Mouse (Mus musculus) NIH3T3 (cell line): ENCODE results near the gene Spata5.

Experiments used
- DNase-seq: peaks from one replicate; pipeline ENCODE4 v3.0.0-alpha.2; 2012; ENCODE audit warnings: low read depth

Spata5 gene

DNA sequence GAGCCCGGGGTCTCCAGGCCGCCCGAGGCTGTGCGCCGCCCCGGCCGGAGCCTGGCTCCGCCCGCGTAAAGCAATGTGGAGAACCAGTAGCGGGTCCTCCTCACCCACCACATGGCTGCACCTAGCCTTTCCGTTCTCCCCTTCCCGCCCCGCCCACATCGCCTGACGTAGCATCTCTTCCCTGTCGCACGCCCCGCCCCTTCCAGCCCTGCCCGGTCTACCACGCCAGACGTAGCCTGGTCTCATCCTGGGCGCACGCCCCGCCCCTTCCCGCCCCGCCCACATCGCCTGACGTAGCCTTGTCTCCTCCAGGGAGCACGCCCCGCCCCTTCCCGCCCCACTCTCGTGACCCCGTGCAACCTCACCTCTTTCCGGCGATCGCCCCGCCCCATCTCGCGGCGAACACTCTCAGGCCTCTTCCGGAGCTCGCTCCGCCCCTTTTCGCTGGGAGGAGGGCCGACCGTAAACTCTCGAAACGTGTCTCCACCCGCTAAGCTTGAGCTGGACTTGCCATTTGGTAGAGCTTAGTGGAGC lies at the start of gene Spata5:
Gene Spata5 (plus strand): TSS at position 439 of the 534 bp plus-strand sequence.
- peak; percentile 100 for DNase-seq

GRCm38 (mm10) chr3:37370407-37370806 lies 49.3 kb upstream of the Spata5 start:
- DNase-seq, result peak; percentile 73

DNA sequence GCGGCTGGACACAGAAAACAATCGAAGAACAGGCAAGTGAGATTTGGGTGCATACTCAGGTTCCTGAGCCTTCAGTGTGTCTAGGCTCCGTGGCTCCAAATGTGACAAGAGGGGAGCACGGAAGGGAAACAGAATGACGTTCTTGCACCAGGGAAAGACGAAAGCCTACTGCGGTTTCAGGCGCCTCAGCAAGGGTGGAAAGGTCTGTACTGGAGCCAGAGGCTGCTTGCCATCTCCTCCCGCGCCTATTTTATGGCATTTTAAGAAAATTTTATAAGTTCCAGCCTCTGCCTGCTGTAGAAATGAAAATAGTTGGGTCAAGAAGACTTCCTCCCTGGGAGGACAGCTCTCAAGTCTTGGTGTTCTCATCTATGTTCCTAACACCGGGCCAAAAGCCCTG lies 46.0 kb upstream of the Spata5 start:
- no peak for DNase-seq

DNA sequence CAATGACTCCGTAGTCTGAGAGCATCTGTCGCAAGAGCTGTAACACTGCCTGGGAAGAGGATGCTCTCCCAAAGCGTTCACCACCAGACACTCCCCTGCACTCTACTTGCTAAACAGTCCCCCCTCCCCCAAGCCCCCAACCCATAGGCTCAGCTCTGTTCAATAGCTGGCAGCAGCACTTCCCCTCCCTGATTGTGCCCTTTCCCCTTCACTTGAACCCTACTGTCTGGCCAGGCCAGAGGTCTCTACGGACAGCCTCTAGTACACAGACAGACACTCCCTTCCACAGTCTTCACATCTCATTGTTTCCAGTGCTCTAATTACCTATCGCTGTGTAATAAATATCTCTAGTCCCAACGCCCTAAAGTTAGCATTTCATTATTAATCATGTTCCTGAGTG lies 41.8 kb upstream of the Spata5 start:
- DNase-seq, result no peak

GRCm38 (mm10) chr3:37378412-37378811 lies 41.3 kb upstream of the Spata5 start:
- DNase-seq, result no peak

DNA sequence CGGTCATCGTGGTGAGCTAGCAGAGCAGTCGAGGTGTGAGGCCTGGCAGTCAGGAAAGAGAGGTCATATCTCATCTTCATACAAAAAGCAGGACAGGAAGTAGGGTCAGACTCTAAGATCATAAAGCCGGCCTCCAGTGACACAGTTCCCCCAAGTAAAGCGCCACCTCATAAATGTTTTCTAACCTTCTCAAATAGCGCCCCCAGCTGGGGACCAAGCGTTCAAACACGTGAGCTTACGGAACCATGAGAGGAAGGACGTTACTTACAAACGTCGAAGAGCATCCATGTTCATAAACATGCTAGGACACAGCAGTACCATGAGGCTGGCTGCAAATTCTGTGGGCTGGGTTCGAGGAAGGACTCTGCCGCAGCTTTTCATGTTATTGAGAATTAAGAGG lies 40.5 kb upstream of the Spata5 start:
- no peak for DNase-seq

DNA sequence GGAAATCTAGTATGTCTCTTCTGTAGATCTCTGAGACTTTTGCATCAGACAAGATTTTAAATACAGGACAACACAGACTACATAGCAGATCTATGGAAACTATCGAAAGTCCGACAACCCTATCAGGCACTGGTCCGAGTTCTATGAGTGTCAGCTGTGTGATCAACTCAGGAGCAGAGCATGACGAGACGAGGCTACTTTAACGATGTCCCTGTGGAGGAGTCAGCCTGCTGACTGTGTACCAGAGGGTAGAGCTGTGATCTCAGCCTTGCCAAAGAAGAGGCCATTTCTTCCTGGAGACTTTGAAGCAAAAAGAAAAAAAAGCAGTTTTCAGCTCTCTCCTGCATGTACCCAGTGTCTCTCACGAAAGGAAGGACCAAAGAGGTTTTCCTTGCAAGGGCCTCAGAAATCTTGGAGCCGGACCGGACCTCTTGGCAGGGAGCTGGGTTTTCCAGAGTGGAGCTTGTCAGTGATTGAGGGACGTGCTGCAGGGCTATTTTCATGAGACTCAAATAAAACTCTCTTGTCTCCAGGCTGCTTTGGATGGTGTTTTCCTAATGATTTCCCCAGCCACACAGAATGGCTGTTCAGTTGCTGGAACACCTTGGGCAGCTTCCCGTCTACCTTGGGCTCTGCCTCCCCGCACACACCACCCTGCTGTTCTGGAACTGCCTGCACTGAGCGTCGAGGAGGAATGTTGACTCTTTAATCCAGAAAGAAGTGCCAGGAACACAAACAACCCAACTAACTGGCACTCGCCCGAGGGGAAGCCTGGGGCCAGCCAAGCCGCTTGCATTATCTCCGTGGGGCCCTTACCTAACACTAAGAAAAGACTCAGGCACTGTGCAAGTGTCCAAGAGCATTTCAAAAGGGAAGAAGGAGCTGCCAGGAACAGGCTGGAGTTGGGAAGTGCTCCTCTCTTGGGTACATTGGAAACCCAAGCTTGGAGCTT lies 39.5 kb upstream of the Spata5 start:
- DNase-seq, result peak; percentile 56

DNA sequence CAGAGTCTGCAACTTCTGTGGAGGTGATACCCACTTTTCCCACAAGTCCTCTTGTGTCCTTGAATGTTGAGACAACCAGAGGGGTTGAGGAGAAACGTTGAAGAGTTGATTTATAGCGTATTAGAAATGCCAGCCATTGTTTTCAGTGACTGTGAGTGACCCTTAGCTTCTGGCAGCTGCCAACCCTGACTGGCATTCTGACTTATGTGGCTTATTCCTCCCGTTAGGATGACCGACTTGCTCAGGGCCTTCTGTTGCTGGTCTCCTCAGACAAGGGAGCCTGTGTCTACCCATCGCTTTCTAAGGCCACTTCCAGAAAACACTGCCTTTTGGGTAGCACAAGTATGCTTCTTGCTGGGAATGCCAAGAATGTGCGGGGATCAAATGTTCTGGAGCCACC lies 38.2 kb upstream of the Spata5 start:
- no peak for DNase-seq

DNA sequence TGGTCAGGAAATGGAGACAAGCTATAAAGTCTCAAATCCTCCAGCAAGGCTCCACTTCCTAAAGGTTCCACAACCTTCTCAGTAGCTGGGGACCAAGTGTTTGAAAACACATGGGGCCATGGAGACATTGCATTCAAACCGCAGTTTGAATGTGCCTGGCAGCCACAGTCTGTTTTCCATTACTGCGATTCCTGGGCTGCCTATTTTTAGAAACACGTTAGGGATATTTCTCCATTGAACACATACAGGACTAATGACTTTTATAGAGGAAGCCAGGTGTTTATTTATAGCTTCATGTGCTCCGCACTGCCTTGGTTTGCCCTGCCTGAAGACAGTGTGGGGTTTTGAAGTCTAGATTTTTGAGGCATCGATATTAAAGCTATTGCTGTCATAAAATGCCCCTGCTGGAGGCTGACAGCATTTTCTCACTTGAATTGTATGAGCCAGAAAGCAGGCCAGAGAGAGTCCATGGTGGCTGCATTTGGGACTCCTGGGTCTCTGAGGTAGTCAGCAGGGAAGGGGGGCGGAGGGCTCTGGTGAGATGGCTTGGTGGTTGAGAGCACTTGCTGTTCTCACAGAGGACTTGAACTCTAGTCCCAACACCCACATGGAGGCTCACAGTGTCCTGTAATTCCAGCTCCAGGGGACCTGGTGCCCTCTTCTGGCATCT lies 36.5 kb upstream of the Spata5 start:
- peak; percentile 14 for DNase-seq

GRCm38 (mm10) chr3:37387310-37387709 lies 32.4 kb upstream of the Spata5 start:
- DNase-seq, result no peak

- no peak for DNase-seq
Observed at GRCm38 (mm10) chr3:37396930-37397608, 22.6 kb upstream of the Spata5 start.

- DNase-seq, result peak; percentile 36
Observed at GRCm38 (mm10) chr3:37397646-37398045, 22.1 kb upstream of the Spata5 start.

DNA sequence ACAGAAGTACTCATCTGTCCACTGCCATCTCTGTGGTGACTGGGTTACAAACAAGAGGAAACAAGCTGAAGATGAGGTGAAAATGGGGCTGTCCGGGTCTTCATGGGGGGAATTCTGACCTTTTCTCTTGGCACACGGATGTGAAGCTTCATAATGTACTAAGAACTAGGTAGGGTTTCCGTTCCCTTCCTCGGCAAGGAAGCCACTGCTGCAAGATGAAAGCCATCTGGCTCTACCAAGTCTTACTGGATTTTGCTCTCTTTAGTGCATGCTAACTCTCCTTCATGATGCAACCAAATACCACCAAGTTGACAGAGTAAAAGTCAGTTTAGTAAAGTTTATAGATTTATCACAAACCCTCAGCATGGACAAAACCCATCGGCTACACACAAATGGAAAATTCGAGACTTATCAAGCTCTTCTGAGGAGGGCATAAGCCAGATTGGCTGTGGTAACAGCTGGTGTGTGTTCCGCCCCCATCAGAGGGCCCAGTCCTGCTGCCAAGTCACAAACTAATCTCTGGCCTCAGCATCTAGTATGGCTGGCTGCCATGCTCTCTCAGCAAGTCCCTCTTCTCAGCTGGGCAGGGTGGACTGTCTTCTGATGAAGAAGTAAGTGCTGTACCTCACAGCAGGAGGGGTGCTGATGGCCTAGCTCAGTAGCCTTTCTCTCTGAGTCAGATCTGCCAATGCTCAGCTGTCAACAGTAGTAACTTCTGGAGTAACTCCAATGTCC lies 20.9 kb upstream of the Spata5 start:
- DNase-seq, result peak; percentile 84

GRCm38 (mm10) chr3:37401729-37402610 lies 17.7 kb upstream of the Spata5 start:
- DNase-seq, result peak; percentile 93

GRCm38 (mm10) chr3:37407598-37407997 lies 12.1 kb upstream of the Spata5 start:
- no peak for DNase-seq

GRCm38 (mm10) chr3:37413446-37413845 lies 6.2 kb upstream of the Spata5 start:
- peak; percentile 32 for DNase-seq

DNA sequence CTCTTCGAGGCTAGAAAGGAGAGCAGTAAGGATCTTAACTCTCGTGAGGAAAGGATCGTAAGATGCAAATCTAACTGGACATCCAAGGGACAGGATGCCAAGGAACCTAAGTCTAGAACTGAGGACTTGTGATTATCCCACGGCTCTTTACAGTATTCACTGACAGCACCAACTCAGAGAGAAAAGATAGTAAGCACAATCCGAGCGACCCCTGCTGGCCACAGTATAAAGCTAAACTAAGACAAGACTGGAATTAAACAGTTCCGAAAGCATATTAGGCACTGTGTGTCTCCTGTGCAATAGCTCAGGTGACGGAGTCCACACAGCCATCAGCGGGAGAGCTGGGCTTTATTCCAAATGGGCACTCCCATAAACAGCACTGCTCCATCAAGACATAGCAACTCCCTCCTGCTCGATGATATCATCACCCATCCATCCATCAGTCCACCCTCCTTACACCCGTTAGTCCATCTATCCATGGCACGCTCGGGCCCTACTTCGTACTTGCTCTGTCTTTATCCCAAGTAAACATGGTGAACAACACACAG lies 5.2 kb upstream of the Spata5 start:
- peak; percentile 95 for DNase-seq

DNA sequence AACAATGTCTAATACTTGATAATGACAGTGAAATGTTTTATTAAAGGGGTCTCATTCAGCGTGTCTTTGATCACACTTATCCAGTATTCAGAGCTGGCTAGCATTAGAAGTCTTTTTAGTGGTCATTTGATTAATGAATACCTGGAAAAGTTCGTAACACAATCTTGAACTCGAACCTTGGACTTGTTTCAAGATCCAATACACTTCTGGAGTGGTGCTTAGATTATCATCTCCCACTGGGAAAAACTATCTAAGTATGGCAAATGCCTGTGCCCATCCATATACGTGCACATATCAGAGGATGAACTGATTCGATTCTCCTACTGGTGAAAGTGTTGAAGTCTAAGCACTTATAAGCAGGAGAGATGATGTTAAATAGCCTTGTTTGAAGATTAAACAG lies 1.4 kb upstream of the Spata5 start:
- no peak for DNase-seq

GRCm38 (mm10) chr3:37418961-37419457 lies 687 bp upstream of the Spata5 start:
- peak; percentile 78 for DNase-seq

DNA sequence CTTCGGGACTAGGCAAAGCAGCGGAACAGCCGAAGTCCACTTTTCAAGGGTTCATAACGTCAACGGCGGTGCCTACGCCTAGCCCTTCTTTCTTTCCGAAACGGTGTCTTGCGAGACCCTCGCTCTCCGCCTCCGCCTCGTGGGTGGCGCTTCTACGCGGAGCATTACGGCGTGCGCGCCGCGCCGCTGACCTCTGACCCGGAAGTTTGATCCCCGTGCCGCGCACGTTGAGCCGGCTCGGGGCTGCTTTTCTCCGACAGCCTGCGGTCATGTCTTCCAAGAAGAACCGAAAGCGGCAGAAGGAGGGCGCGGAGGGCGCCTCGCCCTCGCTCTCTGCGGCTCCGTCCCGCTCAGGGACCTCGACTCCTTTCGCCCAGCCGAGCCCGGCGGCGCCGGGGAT lies 376 bp downstream of the Spata5 start, which contains the start of gene Nudt6:
Gene Nudt6 (minus strand): TSS at position 140 of the 400 bp plus-strand sequence.
- peak; percentile 97 for DNase-seq
